Mouse (Mus musculus) embryonic facial prominence, embryonic 12.5 days (tissue): ENCODE results near the gene Pnmt. TPM values are rescaled to one million over a fixed set of nuclear protein-coding genes. Genes with fewer than 3 reads are reported as not detected.
A peak's percentile ranks its signal among the peaks of the same experiment; 100 is the strongest.

Experiments used
- ATAC-seq: fragments of 200-750 bp; cut with Nextera tagmentation; 2 replicates; pipeline ENCODE4 v1.8.0; 2017; ENCODE audit not compliant: insufficient number of reproducible peaks, insufficient read depth, low FRiP score, low TSS enrichment
- H3K27ac ChIP-seq: fragments of 300-500 bp; sonication (generic); 2 replicates; pipeline ENCODE4 v1.5.1; 2016; ENCODE audit warnings: mild to moderate bottlenecking
- H3K27me3 ChIP-seq: fragments of 300-500 bp; sonication (generic); 2 replicates; pipeline ENCODE4 v1.6.1; 2016; ENCODE audit warnings: mild to moderate bottlenecking, moderate library complexity
- H3K36me3 ChIP-seq: fragments of 300-500 bp; sonication (generic); 2 replicates; pipeline ENCODE4 v1.6.1; 2016; ENCODE audit warnings: mild to moderate bottlenecking
- H3K4me1 ChIP-seq: fragments of 300-500 bp; sonication (generic); 2 replicates; pipeline ENCODE4 v1.6.1; 2016
- H3K4me2 ChIP-seq: fragments of 300-500 bp; sonication (generic); replicated peaks from 2 replicates; pipeline ENCODE4 v1.6.1; 2016; ENCODE audit warnings: mild to moderate bottlenecking, moderate library complexity
- H3K4me3 ChIP-seq: fragments of 300-500 bp; sonication (generic); 2 replicates; pipeline ENCODE4 v1.5.1; 2016; ENCODE audit warnings: mild to moderate bottlenecking
- H3K9ac ChIP-seq: fragments of 300-500 bp; sonication (generic); 2 replicates; pipeline ENCODE4 v1.6.1; 2016; ENCODE audit warnings: mild to moderate bottlenecking, moderate library complexity
- H3K9me3 ChIP-seq: fragments of 300-500 bp; sonication (generic); 2 replicates; pipeline ENCODE4 v1.6.1; 2016; ENCODE audit warnings: mild to moderate bottlenecking, moderate library complexity
- WGBS: fragments of 180-500 bp; shearing (Covaris S2); methylation state at CpG from one replicate; pipeline ENCODE4 v1.1.7; 2016; 5-methylcytosine and 5-hydroxymethylcytosine counted together
- polyA plus RNA-seq: library from polyadenylated mRNA; unstranded; fragments of >200 nt; fragmentation: Nextera tagmentation; extraction: Ambion mirVana; gene quantifications from 2 replicates; pipeline ENCODE4 v1.2.1, GENCODE M21; 2016

Pnmt gene
- polyA plus RNA-seq, 1 experiment from 2014 or later: 0.33 TPM

DNA sequence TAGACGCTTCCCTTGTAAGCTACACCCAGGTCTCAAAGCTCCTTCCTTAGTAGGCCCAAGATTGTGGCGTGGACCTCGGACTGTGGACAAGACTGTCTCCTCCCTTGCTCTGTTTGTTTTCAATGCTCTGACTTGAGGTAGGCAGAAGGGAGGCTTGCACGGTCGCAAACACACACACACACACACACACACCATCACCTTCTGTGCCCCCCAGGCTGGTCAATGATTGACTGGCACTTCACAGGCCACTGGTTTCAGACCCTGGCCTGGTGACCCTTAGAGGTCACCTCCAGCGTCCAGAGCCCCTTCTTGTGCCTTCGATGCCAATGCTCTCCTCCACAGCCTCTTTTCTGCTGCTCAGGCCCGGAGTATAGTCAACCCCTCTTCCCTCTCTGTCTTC lies 22.6 kb downstream of the Pnmt start:
- Histone ChIP-seq H3K9me3 (no peaks in the 10 kb centered on the region), H3K27me3 (peaks cover 4% of the 10 kb centered on the region; the same call in 1 of the 2 replicates), H3K9ac (peak overlapping the region; percentile 33; the same call in 1 of the 2 replicates), H3K4me2 (peak overlapping the region; percentile 42), H3K36me3 (no peaks in the 10 kb centered on the region), H3K27ac (peak overlapping the region; percentile 41; the same call in 1 of the 2 replicates), H3K4me3 (peak overlapping the region; percentile 4; the same call in 1 of the 2 replicates), H3K4me1 (peaks cover 25% of the 10 kb centered on the region)
- WGBS: 43% methylated on average over 8 of the region's 8 CpGs
- no peak for ATAC-seq

DNA sequence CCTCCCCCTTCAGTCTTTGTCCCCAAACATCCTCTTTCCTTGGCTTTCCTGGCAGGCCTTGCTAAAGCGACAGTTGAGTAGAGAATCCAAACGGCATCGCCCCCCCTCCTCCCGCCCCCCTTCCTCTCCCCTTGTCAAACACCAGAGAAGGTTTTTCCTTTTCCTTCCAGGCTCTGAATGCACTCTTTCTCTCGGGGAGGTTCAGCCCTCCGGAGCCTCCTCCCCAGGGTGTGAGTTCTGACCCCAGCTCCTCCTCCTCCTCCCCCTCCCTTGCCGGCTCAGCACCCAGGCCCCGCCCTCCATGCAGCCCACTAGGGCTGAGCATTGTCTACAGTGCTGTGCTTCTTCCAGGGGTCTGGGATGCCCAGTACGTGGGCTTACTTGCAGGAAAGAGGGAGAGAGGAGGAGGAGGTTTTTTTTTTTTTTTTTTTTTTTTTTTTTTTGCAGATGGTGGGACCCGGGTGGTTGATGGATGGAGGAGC lies 23.1 kb downstream of the Pnmt start:
- H3K9ac ChIP-seq: no peak overlapping the region
- no peaks in the 10 kb centered on the region for H3K36me3 ChIP-seq
- H3K27ac ChIP-seq: peak overlapping the region; percentile 41; the same call in 1 of the 2 replicates
- peaks cover 4% of the 10 kb centered on the region; the same call in 1 of the 2 replicates for H3K27me3 ChIP-seq
- peak overlapping the region; percentile 4; the same call in 1 of the 2 replicates for H3K4me3 ChIP-seq
- H3K9me3 ChIP-seq: no peaks in the 10 kb centered on the region
- peak; percentile 31; the same call in 1 of the 2 replicates for ATAC-seq
- WGBS: 3% methylated on average over 9 of the region's 10 CpGs
- H3K4me1 ChIP-seq: peaks cover 29% of the 10 kb centered on the region
- peak overlapping the region; percentile 42 for H3K4me2 ChIP-seq

DNA sequence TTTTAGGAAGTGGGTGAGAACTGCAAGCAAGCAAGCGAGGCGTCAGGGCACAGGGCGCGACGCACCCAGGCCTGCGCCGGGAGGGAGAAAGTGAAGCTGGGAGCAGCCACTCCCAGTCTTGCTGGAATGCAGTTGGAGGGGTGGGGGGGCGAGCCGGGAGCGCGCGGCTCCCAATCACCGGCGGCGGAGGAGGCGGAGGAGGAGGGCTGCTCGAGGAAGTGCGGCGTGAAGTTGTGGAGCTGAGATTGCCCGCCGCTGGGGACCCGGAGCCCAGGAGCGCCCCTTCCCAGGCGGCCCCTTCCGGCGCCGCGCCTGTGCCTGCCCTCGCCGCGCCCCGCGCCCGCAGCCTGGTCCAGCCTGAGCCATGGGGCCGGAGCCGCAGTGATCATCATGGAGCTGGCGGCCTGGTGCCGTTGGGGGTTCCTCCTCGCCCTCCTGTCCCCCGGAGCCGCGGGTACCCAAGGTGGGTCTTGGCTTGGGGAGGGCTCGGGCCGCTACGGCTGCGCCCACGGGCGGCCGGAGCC lies 26.1 kb downstream of the Pnmt start, which contains the start of gene Erbb2:
Erbb2 (plus strand) TSS at position 198 of the 524 bp plus-strand sequence.
- Histone ChIP-seq H3K36me3 (0 out of 2 replicates have a peak, but pooled peaks cover 2% of the 10 kb centered on the region), H3K27me3 (peaks cover 4% of the 10 kb centered on the region; the same call in 1 of the 2 replicates), H3K4me1 (peaks cover 38% of the 10 kb centered on the region), H3K9ac (peak within 1 kb of the TSS; percentile 87), H3K27ac (peak within 1 kb of the TSS; percentile 96), H3K4me3 (peak within 1 kb of the TSS; percentile 74), H3K9me3 (no peaks in the 10 kb centered on the region), H3K4me2 (peak within 1 kb of the TSS; percentile 74)
- peak; percentile 67 for ATAC-seq
- under 1% methylated on average over 45 of the region's 49 CpGs for whole genome bisulfite sequencing

DNA sequence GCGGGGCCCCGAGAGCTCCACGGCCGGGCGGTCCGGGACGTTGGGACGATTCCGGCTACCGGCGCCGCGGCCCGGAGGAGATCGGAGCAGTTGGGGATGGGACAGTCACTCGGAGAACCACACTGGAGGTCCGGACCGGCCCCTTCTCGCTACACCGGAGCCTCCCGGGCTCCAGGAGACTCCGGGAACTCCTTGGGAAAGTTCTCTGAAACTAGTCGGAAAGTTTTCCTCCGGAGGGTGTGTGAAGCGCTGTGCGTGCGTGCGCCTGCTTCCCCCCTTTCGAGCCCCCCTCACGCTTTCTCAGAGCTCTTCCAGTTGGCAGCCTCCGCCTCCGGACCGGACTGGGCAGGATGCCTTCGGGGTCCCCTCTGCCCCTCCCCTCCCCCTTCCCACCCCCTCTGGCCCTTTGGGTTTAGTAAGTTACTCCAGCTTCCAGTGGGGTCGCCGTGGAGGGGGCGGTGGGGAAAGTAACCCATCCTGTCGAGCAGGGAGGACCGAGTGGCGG lies 26.6 kb downstream of the Pnmt start:
- peak overlapping the region; percentile 74 for H3K4me3 ChIP-seq
- peak overlapping the region; percentile 74 for H3K4me2 ChIP-seq
- peak; percentile 50 for ATAC-seq
- H3K36me3 ChIP-seq: 0 out of 2 replicates have a peak, but pooled peaks cover 2% of the 10 kb centered on the region
- peaks cover 4% of the 10 kb centered on the region; the same call in 1 of the 2 replicates for H3K27me3 ChIP-seq
- peak overlapping the region; percentile 87 for H3K9ac ChIP-seq
- H3K4me1 ChIP-seq: peaks cover 38% of the 10 kb centered on the region
- H3K27ac ChIP-seq: peak overlapping the region; percentile 96
- under 1% methylated on average over 40 of the region's 40 CpGs for WGBS
- H3K9me3 ChIP-seq: no peaks in the 10 kb centered on the region

DNA sequence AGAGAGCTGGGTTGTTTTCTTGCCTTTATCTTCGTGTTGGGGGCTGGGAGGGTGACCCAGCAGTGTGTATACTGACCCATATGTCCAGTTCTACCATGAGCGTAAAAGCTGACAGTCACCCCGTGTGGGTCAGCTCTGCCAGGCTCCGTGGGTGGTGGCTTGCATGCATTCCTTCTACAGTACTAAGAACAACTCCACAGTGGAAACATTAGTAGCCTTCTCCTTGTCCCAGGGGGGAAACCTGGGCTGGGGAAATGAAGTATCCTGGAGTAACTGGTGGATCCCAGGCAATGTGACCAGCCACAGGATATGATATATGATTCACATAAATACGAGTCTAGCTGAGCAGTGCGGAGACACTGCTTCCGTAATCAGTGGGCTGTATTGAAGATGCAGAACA lies 27.5 kb downstream of the Pnmt start:
- no peak for ATAC-seq
- H3K27ac ChIP-seq: peak overlapping the region; percentile 96; the same call in 1 of the 2 replicates
- WGBS: 20% methylated on average over 7 of the region's 7 CpGs
- H3K9me3 ChIP-seq: no peaks in the 10 kb centered on the region
- 0 out of 2 replicates have a peak, but pooled peaks cover 2% of the 10 kb centered on the region for H3K36me3 ChIP-seq
- peaks cover 36% of the 10 kb centered on the region for H3K4me1 ChIP-seq
- peak overlapping the region; percentile 74 for H3K4me3 ChIP-seq
- peaks cover 4% of the 10 kb centered on the region; the same call in 1 of the 2 replicates for H3K27me3 ChIP-seq
- peak overlapping the region; percentile 74 for H3K4me2 ChIP-seq
- peak overlapping the region; percentile 87 for H3K9ac ChIP-seq

DNA sequence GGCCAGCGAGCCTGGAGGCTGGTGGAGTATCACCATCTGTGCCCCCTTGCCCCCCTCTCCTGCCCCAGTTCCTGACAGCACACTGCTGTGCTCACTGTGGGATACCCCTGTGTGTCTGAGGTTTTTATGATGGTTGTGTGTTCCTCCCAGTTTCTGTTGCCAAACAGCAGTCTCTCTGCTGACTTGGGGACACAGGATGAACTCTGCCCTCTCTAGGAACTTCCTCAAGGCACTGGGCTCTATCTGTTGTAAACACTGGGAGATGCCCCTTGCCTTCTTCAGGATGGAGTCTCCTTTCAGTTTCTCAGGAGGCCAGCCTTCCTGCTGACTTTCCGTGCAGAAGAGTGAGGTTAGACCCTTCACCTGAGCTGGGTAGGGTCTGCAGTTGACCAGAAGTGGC lies 27.9 kb downstream of the Pnmt start:
- Histone ChIP-seq H3K27me3 (peaks cover 4% of the 10 kb centered on the region; the same call in 1 of the 2 replicates), H3K27ac (no peak overlapping the region), H3K9me3 (no peaks in the 10 kb centered on the region), H3K4me1 (peaks cover 32% of the 10 kb centered on the region), H3K4me3 (peak overlapping the region; percentile 74), H3K4me2 (peak overlapping the region; percentile 74), H3K36me3 (0 out of 2 replicates have a peak, but pooled peaks cover 5% of the 10 kb centered on the region), H3K9ac (no peak overlapping the region)
- ATAC-seq: no peak
- WGBS: 32% methylated on average over 2 of the region's 2 CpGs

DNA sequence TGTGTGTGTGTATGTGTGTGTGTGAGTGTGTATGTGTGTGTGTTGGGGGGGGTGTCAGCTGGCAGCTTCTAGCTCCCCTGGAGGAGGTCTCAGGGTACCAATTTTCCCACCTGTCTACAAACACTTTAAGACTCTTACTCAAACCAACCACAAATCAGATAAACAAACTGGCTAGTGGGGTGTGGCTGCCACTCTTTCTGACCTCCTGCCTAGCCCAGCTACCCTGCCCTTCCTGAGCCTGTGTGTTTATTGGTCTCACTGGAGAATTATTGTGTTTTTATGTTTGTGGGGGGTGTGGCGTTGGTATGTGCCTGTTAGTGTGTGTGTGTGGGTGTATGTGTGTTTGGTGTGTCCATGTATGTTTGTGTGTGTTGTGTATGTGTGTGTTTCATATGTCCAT lies 30.8 kb downstream of the Pnmt start:
- Histone ChIP-seq H3K27me3 (no peaks in the 10 kb centered on the region), H3K9ac (no peak overlapping the region), H3K27ac (no peak overlapping the region), H3K9me3 (no peaks in the 10 kb centered on the region), H3K4me1 (peaks cover 18% of the 10 kb centered on the region), H3K4me2 (no peak overlapping the region), H3K4me3 (no peak overlapping the region), H3K36me3 (peaks cover 28% of the 10 kb centered on the region)
- no peak for ATAC-seq
- 83% methylated on average over 1 of the region's 1 CpGs for WGBS

DNA sequence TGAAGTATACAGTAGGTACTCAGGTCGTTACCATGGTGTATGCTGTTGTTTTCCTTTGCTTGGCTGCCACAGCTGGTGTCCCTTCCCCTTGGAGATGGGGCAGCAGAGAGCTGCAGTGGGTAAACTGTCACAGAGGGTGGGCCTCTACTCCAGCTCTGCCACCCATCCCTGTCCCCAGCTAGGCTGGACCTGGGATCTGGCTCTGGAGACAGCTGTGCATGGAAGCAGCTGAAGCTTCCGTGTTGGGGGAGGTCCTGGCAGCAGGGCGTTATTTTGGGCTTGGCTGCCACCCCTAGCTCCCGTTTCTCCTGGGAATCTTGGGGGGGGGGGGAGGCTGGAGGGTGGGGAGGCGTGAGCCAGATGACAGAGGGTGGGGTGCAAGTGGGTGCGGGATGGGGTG lies 32.0 kb downstream of the Pnmt start:
- Histone ChIP-seq H3K27me3 (no peaks in the 10 kb centered on the region), H3K36me3 (peaks cover 40% of the 10 kb centered on the region), H3K4me2 (no peak overlapping the region), H3K9ac (no peak overlapping the region), H3K4me1 (peaks cover 18% of the 10 kb centered on the region), H3K4me3 (no peak overlapping the region), H3K27ac (no peak overlapping the region), H3K9me3 (no peaks in the 10 kb centered on the region)
- ATAC-seq: no peak
- WGBS: 69% methylated on average over 6 of the region's 6 CpGs

DNA sequence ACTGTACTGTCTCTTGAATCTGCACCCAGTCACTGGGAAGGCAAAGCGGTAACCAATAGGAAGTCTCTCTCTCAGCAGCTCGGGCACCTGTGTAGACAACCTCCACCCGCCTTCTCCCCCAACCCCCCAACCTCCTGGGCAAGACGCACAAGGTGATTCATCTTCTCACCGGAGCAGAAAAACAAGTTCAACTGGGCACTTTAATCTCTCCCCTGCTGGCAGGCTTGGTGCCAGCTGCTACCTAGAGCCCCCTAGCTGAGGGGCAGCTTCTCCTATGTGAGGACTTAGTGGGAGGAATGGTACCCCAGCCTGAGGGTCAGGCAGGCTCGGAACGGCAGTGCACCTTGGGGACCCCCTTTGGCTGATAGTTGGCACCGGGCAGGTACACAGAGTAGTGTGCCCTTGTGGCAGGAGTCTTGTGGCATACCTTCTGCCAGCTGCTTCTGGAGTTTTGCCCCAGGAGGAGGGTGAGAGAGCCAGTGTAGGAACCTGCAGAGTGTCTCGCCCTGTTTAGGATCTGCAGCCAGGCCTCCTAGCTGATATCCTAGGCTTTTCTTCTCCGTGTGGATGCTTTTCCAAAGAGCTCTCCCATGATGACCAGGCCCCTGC lies 32.8 kb downstream of the Pnmt start:
- no peak overlapping the region for H3K4me2 ChIP-seq
- no peak overlapping the region for H3K27ac ChIP-seq
- no peaks in the 10 kb centered on the region for H3K9me3 ChIP-seq
- no peak overlapping the region for H3K9ac ChIP-seq
- no peaks in the 10 kb centered on the region for H3K27me3 ChIP-seq
- H3K36me3 ChIP-seq: peaks cover 48% of the 10 kb centered on the region
- no peak for ATAC-seq
- peaks cover 11% of the 10 kb centered on the region for H3K4me1 ChIP-seq
- WGBS: 81% methylated on average over 10 of the region's 10 CpGs
- no peak overlapping the region for H3K4me3 ChIP-seq

DNA sequence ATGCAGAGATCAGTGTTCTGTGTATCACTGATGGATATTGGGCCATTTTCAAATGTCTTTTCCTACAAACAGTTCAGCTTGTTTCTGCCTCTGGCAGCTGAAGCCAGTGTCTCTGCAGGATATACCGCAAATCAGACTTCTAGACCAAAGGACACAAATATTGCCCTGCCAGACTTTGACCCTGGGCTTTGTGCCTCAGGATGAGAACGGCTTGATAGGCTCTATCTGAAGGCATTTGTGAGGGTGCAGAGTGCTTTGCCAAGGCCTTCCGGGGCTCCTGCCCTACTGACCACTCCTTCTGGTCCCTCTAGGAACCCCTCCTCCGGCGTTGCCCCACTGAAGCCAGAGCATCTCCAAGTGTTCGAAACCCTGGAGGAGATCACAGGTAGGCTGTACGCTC lies 40.3 kb downstream of the Pnmt start:
- no peak overlapping the region for H3K4me2 ChIP-seq
- WGBS: 98% methylated on average over 7 of the region's 7 CpGs
- H3K9me3 ChIP-seq: no peaks in the 10 kb centered on the region
- peaks cover 87% of the 10 kb centered on the region for H3K36me3 ChIP-seq
- H3K4me3 ChIP-seq: no peak overlapping the region
- no peak overlapping the region for H3K9ac ChIP-seq
- no peaks in the 10 kb centered on the region for H3K4me1 ChIP-seq
- H3K27ac ChIP-seq: no peak overlapping the region
- no peak for ATAC-seq
- H3K27me3 ChIP-seq: no peaks in the 10 kb centered on the region

DNA sequence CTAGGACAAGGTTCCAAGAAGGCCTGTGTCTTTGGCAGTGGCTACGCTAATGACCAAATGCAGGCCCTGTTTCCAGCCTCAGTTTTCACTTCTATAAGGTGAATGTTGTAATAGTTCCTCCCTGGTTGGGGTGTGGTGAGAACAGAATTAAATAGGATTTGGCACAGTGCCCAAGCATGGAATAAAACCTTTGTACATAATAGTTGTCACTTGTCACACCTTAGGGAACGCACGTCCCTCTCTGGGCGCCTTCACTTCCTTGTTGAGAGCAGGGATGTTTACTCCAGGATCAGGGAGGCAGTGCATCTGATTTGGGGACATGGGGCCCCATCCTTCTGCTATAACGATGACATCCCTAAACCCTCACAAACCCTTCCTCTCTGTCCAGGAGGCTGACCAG lies 42.2 kb downstream of the Pnmt start:
- 89% methylated on average over 5 of the region's 5 CpGs for WGBS

More for the DNA sequence above, 42.2 kb downstream of the Pnmt start:
- Histone ChIP-seq H3K4me3 (no peak overlapping the region), H3K9ac (no peak overlapping the region), H3K27me3 (no peaks in the 10 kb centered on the region), H3K27ac (no peak overlapping the region), H3K4me1 (no peaks in the 10 kb centered on the region), H3K9me3 (no peaks in the 10 kb centered on the region), H3K4me2 (no peak overlapping the region), H3K36me3 (peaks cover 84% of the 10 kb centered on the region)
- ATAC-seq: no peak
